Mouse (Mus musculus) adrenal gland, adult 18-20 months (tissue): ENCODE results near the gene Cldn22. TPM values are rescaled to one million over a fixed set of nuclear protein-coding genes. Genes with fewer than 3 reads are reported as not detected.
A peak's percentile ranks its signal among the peaks of the same experiment; 100 is the strongest.

Experiments
- DNase-seq, 2 experiments: peaks; one replicate each; pipeline ENCODE4 v3.0.0; 2021 to 2022; ENCODE audit warnings: low spot score in 2 of 2
- total RNA-seq, 2 experiments: library from RNA; stranded (reverse); gene quantifications; 1 replicate in 1 of 2; 2 replicates in 1 of 2; pipeline ENCODE4 v1.2.3; 2021

The Cldn22 gene
- total RNA-seq, 2 experiments from 2014 or later = 4.1 to 5.2 TPM

DNA sequence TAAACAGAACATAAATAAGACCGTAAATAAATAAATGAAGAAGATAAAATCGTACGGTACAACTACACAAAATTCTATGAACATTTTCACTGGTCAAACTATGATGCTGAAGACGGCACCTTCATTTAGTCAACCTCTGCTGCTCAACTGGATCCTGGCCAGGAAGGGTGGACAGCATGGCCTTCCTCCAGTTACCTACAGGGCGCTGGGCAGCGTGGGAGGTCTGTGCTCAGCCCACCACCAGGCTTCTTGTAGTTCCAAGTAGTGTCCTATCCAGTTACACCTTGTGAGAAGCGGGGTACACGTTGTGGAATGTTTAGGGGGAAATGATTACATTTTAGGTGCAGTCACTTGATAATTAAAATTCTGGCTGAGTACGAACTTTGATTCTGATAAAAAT lies 2.6 kb downstream of the Cldn22 start:
- DNase-seq = no peak

DNA sequence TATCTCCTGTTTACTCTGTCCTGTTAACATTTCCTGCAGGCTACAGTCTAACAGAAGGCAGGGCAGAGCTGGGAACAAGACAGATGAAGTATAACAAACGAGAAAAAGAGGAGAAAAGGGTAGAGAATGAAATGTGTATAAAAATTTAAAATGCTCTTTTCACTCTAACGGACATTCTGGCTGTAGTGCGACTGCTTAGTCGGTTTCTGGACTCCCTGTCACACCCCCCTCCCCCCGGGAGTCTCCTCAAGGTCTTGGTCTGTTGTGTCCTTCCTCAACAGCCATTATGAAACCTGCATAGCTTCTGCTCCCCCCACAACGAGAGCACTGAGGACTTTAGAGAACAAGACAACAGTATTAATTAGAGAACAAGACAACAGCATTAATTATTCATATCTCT lies 8.3 kb downstream of the Cldn22 start:
- no peak for DNase-seq

DNA sequence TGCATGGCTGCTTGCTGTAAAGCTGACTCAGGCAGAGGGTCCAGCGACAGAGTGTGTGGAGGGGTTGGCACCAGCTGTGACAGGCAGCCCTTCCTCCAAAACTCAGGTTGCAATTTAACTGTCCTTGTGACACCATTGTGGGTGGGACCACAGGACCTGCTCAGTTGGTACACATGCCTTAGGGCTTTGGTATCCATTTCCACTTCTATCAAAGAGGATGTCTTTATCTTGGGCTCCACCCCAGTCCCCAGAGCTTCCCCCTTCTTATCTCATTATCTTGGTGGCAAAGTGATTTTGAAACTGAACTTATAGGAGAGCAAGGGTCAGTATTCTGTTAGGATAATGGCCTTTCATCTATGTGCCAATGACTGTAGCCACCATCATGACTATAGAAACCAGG lies 9.7 kb downstream of the Cldn22 start:
- no peak for DNase-seq

DNA sequence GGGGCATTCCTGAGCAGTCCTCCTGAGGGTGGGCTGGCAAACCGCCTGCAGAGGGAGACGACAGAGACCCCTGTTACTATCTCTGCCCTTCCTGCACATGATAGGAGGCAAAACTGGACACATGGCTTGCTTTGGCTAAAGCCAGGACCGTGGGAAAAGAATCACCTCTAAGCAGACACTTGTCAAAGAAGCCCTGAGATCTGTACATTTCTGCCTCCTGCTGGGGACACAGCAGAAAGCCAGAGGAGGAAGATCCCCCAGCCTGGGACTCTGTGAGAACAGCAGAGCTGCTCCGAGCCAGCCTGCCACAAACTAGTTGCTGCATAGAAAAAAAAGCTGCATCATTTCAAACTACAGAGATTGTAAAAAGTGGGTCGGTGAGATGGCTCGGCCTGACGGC lies 18.8 kb downstream of the Cldn22 start:
- no peak for DNase-seq

DNA sequence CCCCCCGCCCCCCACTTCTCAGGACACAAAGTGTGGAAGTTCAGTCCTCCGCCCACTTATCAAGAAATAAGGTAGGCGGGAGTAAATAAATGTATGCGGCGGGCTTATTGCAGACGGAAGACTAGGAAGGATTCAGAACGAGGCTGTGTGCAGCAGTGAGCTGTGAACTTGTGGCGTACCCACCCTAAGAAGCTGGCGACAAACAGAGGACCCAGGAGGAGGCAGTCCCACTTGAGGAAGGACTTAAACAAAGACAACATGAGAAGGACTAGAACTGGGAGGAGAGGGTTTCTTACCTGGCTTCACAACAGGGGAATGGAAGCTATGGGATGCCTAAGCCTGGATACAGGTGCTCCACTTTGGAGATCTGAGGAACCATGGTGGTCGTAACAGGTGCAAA lies 19.4 kb downstream of the Cldn22 start:
- no peak for DNase-seq

DNA sequence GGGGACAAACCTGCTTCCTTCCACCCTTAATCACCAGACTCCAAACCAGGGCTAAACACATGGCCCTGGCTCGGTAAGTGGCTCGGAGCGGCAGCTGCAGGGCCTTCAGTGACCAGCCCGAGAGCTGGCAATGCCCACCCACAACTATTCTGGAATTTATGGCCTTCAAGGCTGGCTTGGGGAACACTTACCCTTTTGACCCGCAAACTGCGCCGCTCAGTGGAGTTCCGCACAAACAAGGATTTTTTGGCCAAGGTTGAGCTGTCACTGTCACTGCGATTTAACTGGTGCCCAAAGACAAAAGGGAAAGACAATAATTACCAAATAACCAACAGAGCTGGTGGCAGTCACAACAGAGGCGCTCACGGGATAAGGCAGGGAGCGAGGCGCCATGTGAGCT lies 21.7 kb downstream of the Cldn22 start:
- DNase-seq = peak in 1 of 2 experiments; percentile 32

DNA sequence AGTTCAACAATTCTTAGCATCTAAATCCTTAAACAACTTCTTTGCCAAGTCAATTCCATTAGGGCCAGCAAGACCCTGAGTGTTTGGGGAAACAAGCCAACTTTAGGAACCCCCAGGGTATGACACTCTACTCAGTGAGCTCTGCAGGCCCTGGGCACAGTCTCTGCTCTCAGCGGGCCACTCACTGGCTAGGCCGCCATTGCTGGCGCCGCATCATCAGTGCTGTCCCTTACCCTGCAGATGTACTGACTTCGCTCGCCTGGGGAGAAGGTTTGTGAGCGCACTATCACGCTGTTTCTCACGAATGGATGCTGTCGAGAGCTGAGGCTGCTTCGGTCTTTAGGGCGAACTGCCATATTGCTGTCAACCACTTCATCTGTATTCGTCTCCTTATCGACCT lies 22.9 kb downstream of the Cldn22 start:
- DNase-seq = no peak

DNA sequence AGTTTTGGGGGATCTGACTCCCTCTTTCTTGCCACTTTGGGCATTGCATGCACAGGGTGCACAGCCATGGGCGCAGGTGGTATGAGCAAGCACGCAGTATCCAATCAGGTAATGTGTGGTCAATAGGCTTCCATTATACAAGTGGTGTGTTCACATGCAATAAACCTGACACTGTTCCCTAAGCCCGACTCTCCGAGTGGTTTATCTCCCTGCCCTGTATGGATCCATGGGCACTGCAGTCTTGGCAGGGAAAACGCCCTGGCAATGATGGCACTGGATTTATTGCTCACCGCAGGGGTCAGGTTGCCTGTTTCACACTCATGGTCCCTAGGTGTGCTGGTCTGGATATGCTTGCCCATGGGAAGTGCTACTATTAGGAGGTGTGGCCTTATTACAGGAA lies 23.6 kb downstream of the Cldn22 start:
- DNase-seq = no peak

DNA sequence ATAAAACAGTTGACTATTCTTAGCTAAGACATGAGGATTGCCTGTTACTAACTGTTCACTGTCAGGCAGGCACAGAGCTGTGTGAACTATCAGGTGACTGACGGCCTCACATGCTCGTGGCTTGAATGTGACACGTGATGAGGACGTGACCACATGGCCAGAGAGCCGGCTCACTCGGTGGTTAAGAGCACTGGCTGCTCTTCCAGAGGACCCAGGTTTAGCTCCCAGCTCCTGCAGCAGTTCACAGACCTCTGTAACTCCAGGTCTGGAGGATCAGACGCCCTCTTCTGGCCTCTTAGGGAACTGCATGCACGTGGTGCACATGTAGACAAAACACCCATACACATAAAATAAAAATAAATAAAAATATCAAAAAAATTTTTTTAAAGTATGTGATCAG lies 25.6 kb downstream of the Cldn22 start:
- DNase-seq = no peak

DNA sequence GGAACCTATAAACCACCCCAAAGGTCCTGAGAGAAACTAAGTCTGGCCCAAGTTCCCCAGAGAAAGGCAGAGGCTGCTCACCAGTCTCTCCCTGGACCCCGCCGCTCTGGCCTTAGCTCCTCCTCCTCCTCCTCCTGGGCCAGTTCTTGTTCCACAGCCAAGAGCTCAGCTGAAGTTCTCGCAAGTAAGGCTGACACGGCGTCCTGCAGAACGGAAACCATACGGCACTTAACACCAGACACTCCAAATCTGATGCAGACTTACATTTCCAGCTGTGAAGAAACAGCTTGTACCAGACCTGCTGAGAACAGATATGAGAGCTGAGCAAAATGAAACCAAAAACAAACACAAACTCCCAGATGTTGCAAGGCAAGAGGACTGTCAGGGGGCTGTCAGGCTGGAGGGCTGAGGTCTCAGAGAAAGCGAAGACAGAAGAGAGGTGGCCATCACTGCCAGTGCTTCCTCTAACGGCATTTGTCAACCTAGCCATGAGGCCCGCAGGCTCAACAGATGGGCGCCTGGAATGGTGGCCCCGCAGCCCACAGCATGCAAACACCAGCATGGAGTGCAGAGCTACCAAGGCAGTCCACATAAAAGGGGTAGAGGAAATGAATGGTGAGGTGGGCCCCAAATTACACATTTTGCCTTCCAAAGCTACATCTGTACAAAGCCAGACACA lies 27.7 kb downstream of the Cldn22 start:
- no peak for DNase-seq

DNA sequence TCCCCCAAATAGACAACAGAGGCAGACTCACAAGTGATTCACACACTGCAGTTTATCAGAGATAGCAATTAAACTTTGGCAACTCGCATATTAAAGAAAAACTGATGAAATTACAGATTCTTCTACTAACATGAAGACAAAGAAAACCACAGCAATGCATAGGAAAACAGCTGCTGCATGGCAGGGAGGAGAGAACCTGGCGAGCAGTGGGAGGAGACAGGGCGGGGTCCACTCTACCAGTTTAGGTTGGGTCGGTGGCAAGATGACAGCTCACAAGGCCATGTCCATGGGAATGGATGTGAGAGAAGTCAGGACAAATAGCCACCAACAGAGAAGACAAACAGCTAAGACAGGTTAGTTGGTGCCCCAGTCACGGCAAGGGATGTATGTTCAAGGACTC lies 28.5 kb downstream of the Cldn22 start:
- no peak for DNase-seq

DNA sequence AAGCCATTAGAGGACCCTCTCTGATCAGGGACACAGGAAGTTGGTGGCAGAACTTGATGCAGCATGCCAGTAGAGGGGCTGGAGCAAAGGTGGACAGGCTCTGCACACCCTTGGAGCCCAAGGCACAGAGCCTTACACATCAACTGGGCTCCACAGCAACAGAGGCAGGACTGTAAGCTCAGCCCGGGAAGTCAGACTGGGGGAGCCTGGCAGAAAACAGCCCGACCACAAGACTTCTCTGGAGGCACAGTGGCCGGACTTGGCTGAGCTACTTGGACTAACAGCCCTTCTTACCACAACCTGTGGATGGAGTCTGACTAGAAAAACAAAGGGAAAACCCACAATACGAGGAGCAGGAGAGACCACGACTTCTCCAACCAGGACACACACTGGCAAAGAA lies 29.1 kb downstream of the Cldn22 start:
- no peak for DNase-seq

DNA sequence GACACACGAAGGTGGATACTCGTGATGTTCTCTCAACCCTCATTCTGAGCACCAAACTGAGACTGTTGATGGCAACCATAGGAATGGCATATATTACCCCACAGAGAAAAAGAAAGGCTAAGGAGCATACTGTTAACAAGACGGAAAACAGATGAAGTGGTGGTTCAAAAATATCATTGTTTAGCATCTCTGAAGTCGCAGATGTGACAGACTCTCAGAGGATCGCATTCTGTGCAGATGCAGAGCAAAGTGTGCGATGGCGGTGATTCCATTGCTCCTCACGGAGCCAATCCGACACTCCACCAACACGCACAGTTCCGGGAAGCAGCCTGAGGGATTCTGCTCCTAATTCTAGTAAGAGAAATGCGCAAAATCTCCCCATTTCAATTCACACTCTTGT lies 35.0 kb downstream of the Cldn22 start:
- DNase-seq = no peak

DNA sequence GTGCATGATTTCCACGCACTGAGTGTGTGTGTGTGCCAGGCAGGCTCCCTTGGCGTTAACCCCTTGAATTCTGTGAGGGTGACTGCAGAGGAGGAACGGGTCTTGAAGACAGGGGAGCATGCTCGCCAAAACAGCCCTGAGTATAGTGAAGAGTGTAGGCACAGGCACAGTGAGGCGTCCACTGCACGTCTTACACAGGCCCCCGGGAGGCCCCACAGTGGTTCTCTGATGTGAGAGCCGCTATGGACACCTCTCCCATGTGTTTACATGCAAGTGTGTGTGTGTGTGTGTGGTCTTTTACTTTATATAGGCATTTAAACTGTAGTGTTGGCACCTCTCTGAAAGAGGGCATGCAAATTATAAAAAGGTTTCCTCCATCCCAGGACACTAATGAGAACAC lies 42.3 kb downstream of the Cldn22 start:
- DNase-seq = no peak

DNA sequence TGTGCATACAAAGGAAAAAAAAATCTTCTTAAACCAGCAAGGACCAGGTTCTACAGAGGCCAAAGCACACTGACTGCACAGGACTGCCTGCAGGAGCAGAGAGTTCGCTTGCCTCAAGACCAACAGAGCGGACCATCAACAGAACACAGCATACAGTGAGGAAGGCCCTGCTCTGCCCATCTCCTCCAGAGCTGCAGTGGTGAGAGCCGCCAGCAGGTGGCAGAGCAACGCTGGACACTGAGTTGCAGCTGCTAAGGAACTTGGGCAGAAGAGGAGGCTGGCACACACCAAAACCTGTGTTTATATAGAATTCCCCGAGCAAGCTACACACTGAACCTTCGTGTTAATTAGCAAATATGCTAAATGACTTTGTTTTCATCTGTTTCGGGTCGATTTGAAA lies 42.8 kb downstream of the Cldn22 start:
- DNase-seq = peak; percentile 85 to 86

DNA sequence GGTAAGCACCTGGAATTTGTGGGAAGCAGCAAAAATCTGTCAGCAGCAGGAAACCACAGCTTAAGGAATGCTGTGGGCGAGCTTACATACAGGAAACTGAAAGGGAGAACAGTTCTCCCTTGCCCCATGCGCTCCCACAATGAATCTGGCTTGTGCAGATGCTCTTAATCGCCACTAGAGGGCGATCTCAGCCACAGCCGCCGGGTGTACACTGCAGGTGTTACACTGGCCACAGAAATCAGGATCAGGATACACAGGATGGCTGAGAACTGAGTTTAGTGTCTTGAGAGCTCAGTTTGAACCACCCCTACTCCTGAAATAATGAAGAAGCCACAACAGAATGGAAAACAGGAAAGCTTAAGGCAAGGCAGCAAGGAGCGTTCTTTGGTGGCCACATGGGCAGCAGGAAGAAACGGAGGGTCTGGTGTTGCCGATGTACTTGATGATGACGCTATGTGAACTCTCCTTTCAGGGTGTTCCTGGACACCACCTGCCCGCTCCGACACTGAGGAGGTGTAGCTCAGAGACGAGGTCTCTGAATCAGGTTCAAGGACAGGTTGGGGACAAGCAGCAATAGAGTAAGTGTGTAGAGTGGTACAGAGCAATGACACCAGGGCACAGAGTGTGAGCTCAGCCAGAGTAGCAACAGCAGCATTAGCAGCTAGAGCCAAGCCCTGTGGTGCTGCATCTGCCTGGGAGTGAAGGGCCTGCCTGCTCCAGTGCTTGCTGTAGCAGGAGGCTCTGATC lies 48.3 kb downstream of the Cldn22 start:
- DNase-seq = peak in 1 of 2 experiments; percentile 33

DNA sequence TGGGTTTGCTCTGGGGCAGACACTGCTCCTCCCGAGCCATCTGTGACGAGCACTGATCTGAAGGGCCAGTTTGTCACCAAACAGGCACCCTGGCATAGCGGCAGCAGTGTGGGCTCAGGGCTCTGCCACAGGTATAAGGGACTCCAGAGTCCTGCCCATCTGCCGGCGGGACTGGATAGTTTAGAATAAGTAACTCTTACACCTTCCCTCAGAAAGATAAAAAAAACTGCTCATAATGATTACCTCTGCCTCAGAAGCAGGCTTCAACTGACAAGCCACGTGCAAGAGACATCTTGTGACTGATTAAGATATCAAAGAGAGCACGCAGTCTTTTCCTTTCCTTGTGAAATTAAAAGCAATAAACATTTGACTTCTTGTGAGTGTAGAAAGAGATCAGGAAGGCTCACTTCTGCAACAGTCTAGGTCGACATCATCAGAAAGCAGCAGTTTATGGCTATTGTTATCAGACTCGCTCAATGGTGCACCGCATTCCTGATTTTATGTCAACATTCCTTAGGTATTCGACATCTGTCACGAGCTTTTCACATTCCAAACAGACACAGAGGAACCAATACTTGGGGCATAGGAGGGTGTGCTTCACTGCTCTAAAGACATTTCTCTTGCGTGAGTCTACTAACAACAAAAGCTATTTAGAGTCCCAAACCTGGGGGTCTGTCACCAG lies 50.4 kb downstream of the Cldn22 start:
- no peak for DNase-seq

Other genes starting within 250 kb of the Cldn22 start
- gene Ing2, start 148.9 kb upstream of the Cldn22 start, total RNA-seq = 10 to 100 TPM; 15.6 to 25.4 TPM
- gene Cdkn2aip, start 110.5 kb upstream of the Cldn22 start, total RNA-seq = 10 to 100 TPM; 11.8 to 13.1 TPM
- gene Cldn24, start 2.3 kb upstream of the Cldn22 start, total RNA-seq = not detected
- 10 to 100 TPM; 22.1 to 24.3 TPM for gene Wwc2, start 166.4 kb downstream of the Cldn22 start, total RNA-seq